Mouse (Mus musculus) forebrain, postnatal 0 days (tissue): ENCODE measurements around the gene Rasgef1b. TPM values are rescaled to one million over a fixed set of nuclear protein-coding genes. Genes with fewer than 3 reads are reported as not detected.

ENCODE experiments used
- ATAC-seq: fragments of 200-750 bp; cut with Nextera tagmentation; 2 replicates; pipeline ENCODE4 v1.8.0; 2017; ENCODE audit warnings: mild to moderate bottlenecking, moderate library complexity
- DNase-seq: peaks from one replicate; pipeline ENCODE4 v3.0.0-alpha.2; 2015
- H3K27ac ChIP-seq: fragments of 300-500 bp; sonication (generic); 2 replicates; pipeline ENCODE4 v1.5.1; 2014; ENCODE audit warnings: low read depth, mild to moderate bottlenecking, antibody characterized with exemption, low read length, moderate library complexity, mixed read lengths
- H3K27me3 ChIP-seq: fragments of 300-500 bp; sonication (generic); 2 replicates; pipeline ENCODE4 v1.6.1; 2014; ENCODE audit warnings: mild to moderate bottlenecking, low read length, mixed read lengths; ENCODE audit not compliant: insufficient read depth
- H3K36me3 ChIP-seq: fragments of 300-500 bp; sonication (generic); 2 replicates; pipeline ENCODE4 v1.6.1; 2014; ENCODE audit warnings: mild to moderate bottlenecking, moderate library complexity; ENCODE audit not compliant: insufficient read depth
- H3K4me1 ChIP-seq: fragments of 300-500 bp; sonication (generic); 2 replicates; pipeline ENCODE4 v1.6.1; 2014; ENCODE audit warnings: antibody characterized with exemption; ENCODE audit not compliant: insufficient read depth
- H3K4me2 ChIP-seq: fragments of 300-500 bp; sonication (generic); 2 replicates; pipeline ENCODE4 v1.6.1; 2014; ENCODE audit warnings: low read depth, mild to moderate bottlenecking, moderate library complexity
- H3K4me3 ChIP-seq: fragments of 300-500 bp; sonication (generic); 2 replicates; pipeline ENCODE4 v1.5.1; 2014; ENCODE audit warnings: low read depth, low read length, mixed read lengths
- H3K9ac ChIP-seq: fragments of 300-500 bp; sonication (generic); 2 replicates; pipeline ENCODE4 v1.6.1; 2014; ENCODE audit warnings: mild to moderate bottlenecking
- H3K9me3 ChIP-seq: fragments of 300-500 bp; sonication (generic); 2 replicates; pipeline ENCODE4 v1.6.1; 2016; ENCODE audit warnings: low read length
- CTCF ChIP-seq: sonication (generic); IDR thresholded peaks from 2 replicates; pipeline ENCODE4 v1.5.1; 2016; ENCODE audit warnings: antibody characterized with exemption, control low read depth, low read depth
- WGBS: fragments of 180-500 bp; shearing (Covaris S2); extraction: QIAGEN DNeasy Blood & Tissue Kit; methylation state at CpG from one replicate; pipeline ENCODE4 v1.1.7; 2014; 5-methylcytosine and 5-hydroxymethylcytosine counted together
- polyA plus RNA-seq: library from polyadenylated mRNA; unstranded; fragments of >200 nt; fragmentation: Nextera tagmentation; extraction: Ambion mirVana; gene quantifications from 2 replicates; pipeline ENCODE4 v1.2.1, GENCODE M21; 2015
- total RNA-seq: library from RNA; depleted of rRNA; stranded (reverse); fragments of >200 nt; gene quantifications from 2 replicates; pipeline ENCODE4 v1.2.3, GENCODE M21; 2014

Gene Rasgef1b
- total and polyA plus RNA-seq, 2 experiments from 2014 or later: 49.6 to 51.0 TPM

- Histone ChIP-seq H3K36me3 (no peaks in the 10 kb centered on the region), H3K9ac (peak overlapping the region; percentile 65), H3K4me2 (peak overlapping the region; percentile 81), H3K4me3 (peak overlapping the region; percentile 68), H3K9me3 (no peaks in the 10 kb centered on the region), H3K27me3 (no peaks in the 10 kb centered on the region), H3K27ac (peak overlapping the region; percentile 71), H3K4me1 (peaks cover 16% of the 10 kb centered on the region)
- no peak for TF ChIP-seq CTCF
- ATAC-seq (no peak), DNase-seq (peak; percentile 34)
- 26% methylated on average over 5 of the region's 5 CpGs for WGBS
Measured at GRCm38 (mm10) chr5:99250820-99251219, 478.0 kb downstream of the Rasgef1b start.

- Histone ChIP-seq H3K36me3 (no peaks in the 10 kb centered on the region), H3K9me3 (no peaks in the 10 kb centered on the region), H3K9ac (0 out of 2 replicates have a peak overlapping the region, but pooled peaks have one; percentile 19), H3K27ac (no peak overlapping the region), H3K27me3 (no peaks in the 10 kb centered on the region), H3K4me2 (peak overlapping the region; percentile 29), H3K4me1 (peaks cover 16% of the 10 kb centered on the region), H3K4me3 (0 out of 2 replicates have a peak overlapping the region, but pooled peaks have one; percentile 6)
- peak; percentile 99 for TF ChIP-seq CTCF
- ATAC-seq (peak; percentile 24; the same call in 1 of the 2 replicates), DNase-seq (peak; percentile 98)
- WGBS: 1% methylated on average over 7 of the region's 7 CpGs
Measured at GRCm38 (mm10) chr5:99248501-99248900, 480.4 kb downstream of the Rasgef1b start.

DNA sequence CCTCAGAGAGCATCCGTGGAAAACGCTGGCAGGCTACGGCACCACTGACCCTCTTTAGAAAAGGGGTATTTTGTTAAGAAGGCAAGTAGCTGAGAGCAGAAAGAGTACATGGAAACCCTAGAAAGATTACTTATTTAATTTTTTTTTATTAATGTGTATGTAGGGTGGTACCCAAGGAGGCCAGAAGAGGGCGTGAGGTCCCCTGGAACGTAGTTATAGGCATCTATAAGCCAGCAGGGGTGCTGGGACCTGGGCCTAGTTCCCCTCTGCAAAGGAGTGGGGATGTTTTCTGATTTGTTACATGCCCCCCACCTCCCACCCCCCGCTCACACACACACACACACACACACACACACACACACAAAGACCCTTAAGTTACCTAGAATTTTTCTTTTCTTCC, 480.9 kb downstream of the Rasgef1b start:
- Histone ChIP-seq H3K9me3 (no peaks in the 10 kb centered on the region), H3K36me3 (peaks cover 1% of the 10 kb centered on the region; the same call in 1 of the 2 replicates), H3K9ac (no peak overlapping the region; the same call in 1 of the 2 replicates), H3K4me3 (no peak overlapping the region), H3K27me3 (no peaks in the 10 kb centered on the region), H3K4me2 (no peak overlapping the region), H3K4me1 (peaks cover 16% of the 10 kb centered on the region), H3K27ac (no peak overlapping the region)
- 86% methylated on average over 6 of the region's 6 CpGs for WGBS
- TF ChIP-seq CTCF: 0 out of 2 replicates have a peak, but pooled peaks have one; percentile 19
- ATAC-seq (no peak), DNase-seq (no peak)

GRCm38 (mm10) chr5:99247441-99247840, 481.4 kb downstream of the Rasgef1b start:
- Histone ChIP-seq H3K36me3 (peaks cover 3% of the 10 kb centered on the region; the same call in 1 of the 2 replicates), H3K4me1 (peaks cover 16% of the 10 kb centered on the region), H3K4me2 (peak overlapping the region; percentile 8; the same call in 1 of the 2 replicates), H3K4me3 (no peak overlapping the region), H3K27ac (0 out of 2 replicates have a peak overlapping the region, but pooled peaks have one; percentile 22), H3K9ac (no peak overlapping the region; the same call in 1 of the 2 replicates), H3K9me3 (no peaks in the 10 kb centered on the region), H3K27me3 (no peaks in the 10 kb centered on the region)
- DNase-seq (no peak), ATAC-seq (no peak)
- no peak for TF ChIP-seq CTCF
- 62% methylated on average over 7 of the region's 7 CpGs for WGBS

DNA sequence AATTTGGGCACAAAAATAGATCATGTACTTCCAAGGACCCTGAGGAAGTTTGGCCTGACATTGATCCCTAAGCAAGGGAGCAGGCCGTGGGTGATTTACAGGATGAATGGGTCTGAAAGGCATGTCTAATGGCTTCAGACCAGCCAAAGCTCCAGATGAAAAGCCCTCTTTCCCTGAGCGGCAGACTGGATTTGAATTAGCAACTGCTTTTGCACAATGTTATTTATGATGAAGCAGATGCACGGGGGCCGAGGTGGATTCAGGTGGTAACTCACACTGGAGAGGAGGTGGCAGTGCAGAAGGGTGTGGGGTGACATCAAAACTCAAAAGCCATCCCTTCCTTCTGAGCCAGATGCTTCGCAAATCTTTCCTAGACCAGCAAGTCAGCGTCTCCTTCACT, 481.9 kb downstream of the Rasgef1b start:
- Histone ChIP-seq H3K9ac (no peak overlapping the region), H3K9me3 (no peaks in the 10 kb centered on the region), H3K4me1 (peaks cover 16% of the 10 kb centered on the region), H3K4me2 (peak overlapping the region; percentile 8; the same call in 1 of the 2 replicates), H3K27me3 (no peaks in the 10 kb centered on the region), H3K36me3 (peaks cover 3% of the 10 kb centered on the region; the same call in 1 of the 2 replicates), H3K4me3 (no peak overlapping the region), H3K27ac (0 out of 2 replicates have a peak overlapping the region, but pooled peaks have one; percentile 22)
- DNase-seq: peak; percentile 33
- TF ChIP-seq CTCF: no peak
- 20% methylated on average over 6 of the region's 6 CpGs for WGBS
- ATAC-seq: no peak

- no peaks in the 10 kb centered on the region for H3K27me3 ChIP-seq
- no peak overlapping the region for H3K4me2 ChIP-seq
- H3K27ac ChIP-seq: no peak overlapping the region
- TF ChIP-seq CTCF: no peak
- DNase-seq (no peak), ATAC-seq (no peak)
- no peak overlapping the region for H3K9ac ChIP-seq
- no peaks in the 10 kb centered on the region for H3K9me3 ChIP-seq
- WGBS: 87% methylated on average over 11 of the region's 11 CpGs
- no peaks in the 10 kb centered on the region for H3K4me1 ChIP-seq
- no peak overlapping the region for H3K4me3 ChIP-seq
- peaks cover 15% of the 10 kb centered on the region for H3K36me3 ChIP-seq
Measured at GRCm38 (mm10) chr5:99241988-99242740, 486.7 kb downstream of the Rasgef1b start.

- ATAC-seq (no peak), DNase-seq (no peak)
- Histone ChIP-seq H3K27ac (no peak overlapping the region), H3K36me3 (peaks cover 23% of the 10 kb centered on the region), H3K9ac (no peak overlapping the region), H3K9me3 (no peaks in the 10 kb centered on the region), H3K4me3 (no peak overlapping the region), H3K27me3 (no peaks in the 10 kb centered on the region), H3K4me1 (no peaks in the 10 kb centered on the region), H3K4me2 (no peak overlapping the region)
- 96% methylated on average over 6 of the region's 6 CpGs for WGBS
- no peak for TF ChIP-seq CTCF
Measured at GRCm38 (mm10) chr5:99240501-99240900, 488.4 kb downstream of the Rasgef1b start.
